Mouse (Mus musculus) B cell, adult 62 days (primary cell): ENCODE data around the gene Fbxw21. TPM values are rescaled to one million over a fixed set of nuclear protein-coding genes. Genes with fewer than 3 reads are reported as not detected.

ENCODE experiments used
- total RNA-seq: library from RNA; stranded (reverse); gene quantifications from 4 replicates; pipeline ENCODE4 v1.2.4, GENCODE M21; 2023

Fbxw21 gene
- not detected in 4 replicates for total RNA-seq

GRCm38 (mm10) chr9:109161941-109162340, at the start of gene Fbxw21:
Gene Fbxw21 (minus strand): TSS chr9:109162041.

GRCm38 (mm10) chr9:109195875-109196274, 34.0 kb upstream of the Fbxw21 start, which contains the start of gene Fbxw13:
Gene Fbxw13 (minus strand): TSS chr9:109195975.

DNA sequence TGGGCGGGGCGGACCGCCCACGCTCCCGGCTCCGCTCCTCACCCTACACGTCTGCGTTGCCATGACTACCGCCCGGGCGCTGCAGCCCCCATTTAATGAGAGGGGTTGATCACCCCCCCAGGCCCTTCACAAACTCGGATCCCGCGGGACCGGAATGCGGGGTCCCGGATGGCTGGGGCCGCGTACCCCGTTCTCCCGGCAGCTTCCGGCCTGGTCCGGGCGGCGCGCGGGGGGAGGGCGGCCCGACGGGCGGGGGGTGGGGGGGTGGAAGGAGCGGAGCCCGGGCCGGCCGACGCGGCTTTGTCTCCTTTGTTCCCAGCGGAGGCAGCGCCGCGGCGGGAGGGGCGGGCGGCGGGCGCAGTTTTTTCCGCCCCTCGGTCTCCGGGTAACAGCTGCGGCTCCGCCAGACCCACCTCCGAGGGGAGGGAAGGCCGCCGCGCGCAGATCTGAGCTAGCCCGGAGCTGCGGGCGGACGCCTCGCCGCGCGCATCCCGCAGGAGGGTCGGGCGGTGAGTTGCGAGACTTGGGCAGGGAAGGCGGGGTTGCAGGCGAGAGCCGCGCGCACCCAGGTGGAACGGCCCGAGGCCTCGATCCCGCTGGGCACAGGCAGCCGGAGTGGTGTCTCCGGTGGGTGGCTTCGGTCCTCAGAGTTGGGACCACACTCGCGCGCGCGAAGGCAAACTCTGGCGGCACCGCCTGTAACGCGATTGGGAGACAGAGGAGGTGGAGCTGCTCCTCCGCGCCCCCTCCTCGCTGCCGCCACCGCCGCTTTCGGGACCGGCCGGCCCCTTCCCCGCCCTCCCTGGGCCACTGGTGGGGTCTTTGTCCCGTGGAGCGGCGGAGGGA, 66.5 kb downstream of the Fbxw21 start, which contains the start of gene Plxnb1:
Gene Plxnb1, plus strand, starts transcription at position 253 of the 846 bp plus-strand sequence.

Other genes starting within 250 kb of the Fbxw21 start
- gene Tmem89, start 247.4 kb downstream of the Fbxw21 start, total RNA-seq, result not detected in 4 replicates
- 157 to 191 TPM (median 166 TPM) in 4 replicates for gene Uqcrc1, start 225.4 kb downstream of the Fbxw21 start, total RNA-seq
- gene Col7a1, start 208.5 kb downstream of the Fbxw21 start, total RNA-seq, result 1.7 to 8.1 TPM (median 4.9 TPM) in 4 replicates
- gene Ucn2, start 176.0 kb downstream of the Fbxw21 start, total RNA-seq, result 0.51 to 0.85 TPM in 2 of 4 replicates, not detected in the others
- 28.1 to 37.3 TPM (median 33.5 TPM) in 4 replicates for gene Pfkfb4, start 170.3 kb downstream of the Fbxw21 start, total RNA-seq
- 1,959 to 2,110 TPM (median 1,992 TPM) in 4 replicates for gene Shisa5, start 123.5 kb downstream of the Fbxw21 start, total RNA-seq
- gene Trex1, start 102.3 kb downstream of the Fbxw21 start, total RNA-seq, result 10.8 to 15.8 TPM (median 14.9 TPM) in 4 replicates
- 30.7 to 37.5 TPM (median 32.9 TPM) in 4 replicates for gene Atrip, start 87.9 kb downstream of the Fbxw21 start, total RNA-seq
- gene Ccdc51, start 79.5 kb downstream of the Fbxw21 start, total RNA-seq, result 6.0 to 10.5 TPM (median 7.1 TPM) in 4 replicates
- gene Tma7, start 79.5 kb downstream of the Fbxw21 start, total RNA-seq, result 271 to 328 TPM (median 318 TPM) in 4 replicates
- 0.12 to 0.66 TPM (median 0.36 TPM) in 4 replicates for gene Plxnb1, start 66.7 kb downstream of the Fbxw21 start, total RNA-seq
- not detected in 4 replicates for gene Fbxw13, start 33.9 kb upstream of the Fbxw21 start, total RNA-seq
- gene Fbxw20, start 72.7 kb upstream of the Fbxw21 start, total RNA-seq, result not detected in 4 replicates
- not detected in 4 replicates for gene Fbxw14, start 125.6 kb upstream of the Fbxw21 start, total RNA-seq
- gene Fbxw28, start 177.6 kb upstream of the Fbxw21 start, total RNA-seq, result not detected in 4 replicates
- gene Fbxw22, start 242.3 kb upstream of the Fbxw21 start, total RNA-seq, result not detected in 4 replicates